Mouse (Mus musculus): ENCODE measurements around the gene Mycbpap. TPM values are rescaled to one million over a fixed set of nuclear protein-coding genes. Genes with fewer than 3 reads are reported as not detected.

Gene Mycbpap
- polyA plus RNA-seq, 1 experiment from 2014 or later, result 2.1 TPM

- DNase-seq (ENCODE audit: low spot score) (no peak), ATAC-seq (ENCODE audit: low FRiP score) (no peak)
- Histone ChIP-seq H3K9me3 (ENCODE audit: control insufficient read depth, low read length) (no peaks in the 10 kb centered on the region), H3K4me3 (ENCODE audit: low read depth, low read length) (no peak overlapping the region), H3K4me2 (replicated peaks; ENCODE audit: low read depth, low read length) (no peak overlapping the region), H3K36me3 (ENCODE audit: control insufficient read depth, insufficient read depth, low read length) (no peaks in the 10 kb centered on the region), H3K9ac (ENCODE audit: low read depth, low read length) (no peak overlapping the region), H3K4me1 (replicated peaks; ENCODE audit: control insufficient read depth, insufficient read depth, low read length) (no peaks in the 10 kb centered on the region), H3K27me3 (ENCODE audit: control insufficient read depth, insufficient read depth, low read length) (no peaks in the 10 kb centered on the region), H3K27ac (ENCODE audit: low read depth, low read length) (no peak overlapping the region)
- WGBS, result 83% methylated on average over 3 of the region's 3 CpGs
These were observed 36.7 kb upstream of the Mycbpap start for GRCm38 (mm10) chr11:94558226-94558625.

GRCm38 (mm10) chr11:94550442-94550744, 28.9 kb upstream of the Mycbpap start:
- no peaks in the 10 kb centered on the region for H3K9me3 ChIP-seq (ENCODE audit: control insufficient read depth, low read length)
- H3K4me3 ChIP-seq (ENCODE audit: low read depth, low read length), result no peak overlapping the region
- H3K27ac ChIP-seq (ENCODE audit: low read depth, low read length), result no peak overlapping the region
- no peak overlapping the region for H3K9ac ChIP-seq (ENCODE audit: low read depth, low read length)
- H3K4me2 ChIP-seq (replicated peaks; ENCODE audit: low read depth, low read length), result no peak overlapping the region
- H3K27me3 ChIP-seq (ENCODE audit: control insufficient read depth, insufficient read depth, low read length), result no peaks in the 10 kb centered on the region
- H3K36me3 ChIP-seq (ENCODE audit: control insufficient read depth, insufficient read depth, low read length), result no peaks in the 10 kb centered on the region
- 91% methylated on average over 5 of the region's 5 CpGs for WGBS
- ATAC-seq (ENCODE audit: low FRiP score) (no peak), DNase-seq (ENCODE audit: low spot score) (no peak)
- H3K4me1 ChIP-seq (replicated peaks; ENCODE audit: control insufficient read depth, insufficient read depth, low read length), result peaks cover 4% of the 10 kb centered on the region; the same call in 1 of the 2 replicates

DNA sequence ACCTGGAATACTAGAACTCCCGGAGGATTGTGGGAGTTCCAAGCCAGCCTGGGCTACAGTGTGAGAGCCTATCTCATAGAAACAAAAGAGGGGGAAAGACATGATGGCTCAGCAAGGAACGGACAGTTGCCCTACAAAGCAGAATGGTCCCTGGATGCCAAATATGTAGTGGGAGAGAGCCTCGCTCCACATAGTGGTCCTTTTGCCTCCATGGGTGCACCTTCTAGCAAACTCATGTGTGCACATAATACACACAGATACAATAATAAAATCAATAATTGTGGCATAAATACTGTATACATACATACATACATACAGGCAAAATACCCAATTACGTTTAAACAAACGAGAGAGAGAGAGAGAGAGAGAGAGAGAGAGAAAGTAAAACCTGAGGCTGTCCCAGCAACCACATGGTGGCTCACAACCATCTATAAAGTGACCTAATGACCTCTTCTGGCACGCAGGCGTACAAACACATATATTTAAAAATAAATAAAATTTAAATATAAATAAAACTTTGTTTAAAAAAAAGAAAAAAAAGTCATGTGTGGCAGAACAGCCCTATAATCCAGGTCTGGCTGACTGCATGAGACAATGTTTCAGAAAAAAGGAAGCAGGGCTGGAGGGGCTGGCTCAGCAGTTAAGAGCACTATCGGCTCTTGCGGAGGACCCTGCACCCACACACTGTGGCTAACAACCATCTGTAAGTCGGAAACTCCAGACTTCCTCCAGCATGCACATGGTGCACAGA, 28.3 kb upstream of the Mycbpap start:
- no peaks in the 10 kb centered on the region for H3K27me3 ChIP-seq (ENCODE audit: control insufficient read depth, insufficient read depth, low read length)
- H3K4me3 ChIP-seq (ENCODE audit: low read depth, low read length), result no peak overlapping the region
- peaks cover 4% of the 10 kb centered on the region; the same call in 1 of the 2 replicates for H3K4me1 ChIP-seq (replicated peaks; ENCODE audit: control insufficient read depth, insufficient read depth, low read length)
- no peak overlapping the region for H3K27ac ChIP-seq (ENCODE audit: low read depth, low read length)
- H3K9me3 ChIP-seq (ENCODE audit: control insufficient read depth, low read length), result no peaks in the 10 kb centered on the region
- no peaks in the 10 kb centered on the region for H3K36me3 ChIP-seq (ENCODE audit: control insufficient read depth, insufficient read depth, low read length)
- ATAC-seq (ENCODE audit: low FRiP score), result peak; percentile 2; the same call in 1 of the 2 replicates
- H3K9ac ChIP-seq (ENCODE audit: low read depth, low read length), result no peak overlapping the region
- no peak for DNase-seq (ENCODE audit: low spot score)
- H3K4me2 ChIP-seq (replicated peaks; ENCODE audit: low read depth, low read length), result no peak overlapping the region
- WGBS, result 75% methylated on average over 10 of the region's 10 CpGs

DNA sequence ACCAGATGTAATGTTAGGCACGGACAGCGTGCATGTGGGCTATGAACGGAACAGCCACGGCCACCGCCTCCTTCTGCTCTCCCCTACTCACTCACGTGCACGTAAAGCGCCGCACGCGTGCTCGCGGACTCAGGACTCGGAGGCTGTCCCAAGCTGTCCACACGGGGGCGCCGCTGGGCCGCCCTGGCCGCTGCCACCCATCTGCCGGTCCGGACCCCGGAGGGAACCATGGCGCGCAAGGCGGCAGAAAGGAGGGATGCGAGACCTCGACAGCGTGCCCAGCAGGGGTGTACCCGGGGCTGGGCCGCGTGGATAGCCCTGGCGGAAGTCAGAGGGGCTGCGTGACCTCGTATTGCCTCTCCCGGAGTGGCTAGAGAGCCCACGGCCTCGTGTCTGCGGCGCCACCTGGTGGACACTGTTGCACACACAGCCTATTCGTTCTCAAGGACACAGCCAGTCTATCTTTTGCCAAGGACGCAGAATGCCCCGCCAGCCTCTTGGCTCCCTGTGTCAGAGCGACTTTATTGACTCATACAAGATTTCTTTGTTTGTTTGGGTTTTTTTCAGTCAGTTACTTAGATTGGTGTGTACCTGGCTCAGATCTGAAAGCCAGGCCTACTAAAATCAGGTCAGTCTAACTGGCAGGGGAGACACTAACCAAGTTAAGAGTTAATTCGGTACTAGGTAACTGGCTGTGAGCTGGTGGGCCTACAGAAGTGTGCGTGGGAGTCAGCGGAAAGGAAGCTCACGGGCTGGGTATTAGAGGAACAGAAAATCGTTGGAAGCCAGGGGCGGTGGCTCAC, 27.5 kb upstream of the Mycbpap start, which contains the start of gene Rsad1:
Gene Rsad1, minus strand, starts transcription at position 368 of the 803 bp plus-strand sequence.
- H3K27ac ChIP-seq (ENCODE audit: low read depth, low read length), result peak within 1 kb of the TSS; percentile 58; the same call in 1 of the 2 replicates
- peaks cover 4% of the 10 kb centered on the region; the same call in 1 of the 2 replicates for H3K4me1 ChIP-seq (replicated peaks; ENCODE audit: control insufficient read depth, insufficient read depth, low read length)
- H3K9me3 ChIP-seq (ENCODE audit: control insufficient read depth, low read length), result no peaks in the 10 kb centered on the region
- peak within 1 kb of the TSS; percentile 77 for H3K9ac ChIP-seq (ENCODE audit: low read depth, low read length)
- DNase-seq (ENCODE audit: low spot score) (peak; percentile 96), ATAC-seq (ENCODE audit: low FRiP score) (peak; percentile 90)
- no peaks in the 10 kb centered on the region for H3K27me3 ChIP-seq (ENCODE audit: control insufficient read depth, insufficient read depth, low read length)
- peak within 1 kb of the TSS; percentile 55 for H3K4me3 ChIP-seq (ENCODE audit: low read depth, low read length)
- 4% methylated on average over 49 of the region's 49 CpGs for WGBS
- H3K36me3 ChIP-seq (ENCODE audit: control insufficient read depth, insufficient read depth, low read length), result no peaks in the 10 kb centered on the region
- peak within 1 kb of the TSS; percentile 65 for H3K4me2 ChIP-seq (replicated peaks; ENCODE audit: low read depth, low read length)

- peak overlapping the region; percentile 55 for H3K4me3 ChIP-seq (ENCODE audit: low read depth, low read length)
- H3K4me2 ChIP-seq (replicated peaks; ENCODE audit: low read depth, low read length), result peak overlapping the region; percentile 65
- 12% methylated on average over 24 of the region's 24 CpGs for WGBS
- peak; percentile 41; the same call in 1 of the 2 replicates for ATAC-seq (ENCODE audit: low FRiP score)
- no peaks in the 10 kb centered on the region for H3K9me3 ChIP-seq (ENCODE audit: control insufficient read depth, low read length)
- no peaks in the 10 kb centered on the region for H3K27me3 ChIP-seq (ENCODE audit: control insufficient read depth, insufficient read depth, low read length)
- peaks cover 4% of the 10 kb centered on the region; the same call in 1 of the 2 replicates for H3K4me1 ChIP-seq (replicated peaks; ENCODE audit: control insufficient read depth, insufficient read depth, low read length)
- H3K9ac ChIP-seq (ENCODE audit: low read depth, low read length), result peak overlapping the region; percentile 77
- H3K27ac ChIP-seq (ENCODE audit: low read depth, low read length), result no peak overlapping the region
- DNase-seq (ENCODE audit: low spot score), result no peak
- H3K36me3 ChIP-seq (ENCODE audit: control insufficient read depth, insufficient read depth, low read length), result no peaks in the 10 kb centered on the region
These were observed 26.7 kb upstream of the Mycbpap start for GRCm38 (mm10) chr11:94548041-94548784.

GRCm38 (mm10) chr11:94547271-94547670, 25.7 kb upstream of the Mycbpap start:
- Histone ChIP-seq H3K27me3 (ENCODE audit: control insufficient read depth, insufficient read depth, low read length) (no peaks in the 10 kb centered on the region), H3K4me2 (replicated peaks; ENCODE audit: low read depth, low read length) (no peak overlapping the region), H3K27ac (ENCODE audit: low read depth, low read length) (no peak overlapping the region; the same call in 1 of the 2 replicates), H3K36me3 (ENCODE audit: control insufficient read depth, insufficient read depth, low read length) (no peaks in the 10 kb centered on the region), H3K9me3 (ENCODE audit: control insufficient read depth, low read length) (no peaks in the 10 kb centered on the region), H3K4me3 (ENCODE audit: low read depth, low read length) (no peak overlapping the region), H3K4me1 (replicated peaks; ENCODE audit: control insufficient read depth, insufficient read depth, low read length) (peaks cover 4% of the 10 kb centered on the region; the same call in 1 of the 2 replicates), H3K9ac (ENCODE audit: low read depth, low read length) (no peak overlapping the region)
- ATAC-seq (ENCODE audit: low FRiP score), result no peak
- WGBS, result 88% methylated on average over 6 of the region's 6 CpGs
- no peak for DNase-seq (ENCODE audit: low spot score)

GRCm38 (mm10) chr11:94546381-94546780, 24.8 kb upstream of the Mycbpap start:
- ATAC-seq (ENCODE audit: low FRiP score) (no peak), DNase-seq (ENCODE audit: low spot score) (no peak)
- 100% methylated on average over 5 of the region's 5 CpGs for WGBS

DNA sequence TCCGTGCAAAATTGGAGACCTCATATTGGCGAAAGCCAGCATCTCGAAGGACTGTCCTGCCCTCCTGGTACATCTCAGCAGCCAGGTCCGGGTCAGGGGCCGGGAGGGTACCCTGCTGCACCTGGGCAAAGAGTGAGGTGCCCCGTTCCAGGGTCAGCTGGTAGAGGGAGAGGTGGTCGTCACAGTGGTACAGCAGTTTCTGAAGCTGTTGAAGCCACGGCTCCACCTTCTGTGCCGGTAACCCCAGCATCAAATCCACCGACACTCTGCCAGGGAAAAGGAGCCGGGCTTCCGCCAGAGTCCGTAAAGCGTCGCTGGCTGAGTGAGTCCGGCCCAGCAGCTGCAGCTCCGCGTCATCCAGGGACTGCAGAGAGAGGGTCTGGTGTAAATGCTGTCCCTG, 22.9 kb upstream of the Mycbpap start:
- WGBS, result 55% methylated on average over 18 of the region's 18 CpGs
- DNase-seq (ENCODE audit: low spot score), result peak; percentile 32
- Histone ChIP-seq H3K9me3 (ENCODE audit: control insufficient read depth, low read length) (no peaks in the 10 kb centered on the region), H3K27ac (ENCODE audit: low read depth, low read length) (no peak overlapping the region), H3K27me3 (ENCODE audit: control insufficient read depth, insufficient read depth, low read length) (no peaks in the 10 kb centered on the region), H3K4me3 (ENCODE audit: low read depth, low read length) (no peak overlapping the region), H3K4me1 (replicated peaks; ENCODE audit: control insufficient read depth, insufficient read depth, low read length) (peaks cover 4% of the 10 kb centered on the region; the same call in 1 of the 2 replicates), H3K4me2 (replicated peaks; ENCODE audit: low read depth, low read length) (peak overlapping the region; percentile 17), H3K9ac (ENCODE audit: low read depth, low read length) (no peak overlapping the region), H3K36me3 (ENCODE audit: control insufficient read depth, insufficient read depth, low read length) (no peaks in the 10 kb centered on the region)
- ATAC-seq (ENCODE audit: low FRiP score), result no peak

More at GRCm38 (mm10) chr11:94546381-94546780, 24.8 kb upstream of the Mycbpap start:
- Histone ChIP-seq H3K4me1 (replicated peaks; ENCODE audit: control insufficient read depth, insufficient read depth, low read length) (peaks cover 4% of the 10 kb centered on the region; the same call in 1 of the 2 replicates), H3K4me3 (ENCODE audit: low read depth, low read length) (no peak overlapping the region), H3K9ac (ENCODE audit: low read depth, low read length) (no peak overlapping the region), H3K36me3 (ENCODE audit: control insufficient read depth, insufficient read depth, low read length) (no peaks in the 10 kb centered on the region), H3K9me3 (ENCODE audit: control insufficient read depth, low read length) (no peaks in the 10 kb centered on the region), H3K4me2 (replicated peaks; ENCODE audit: low read depth, low read length) (no peak overlapping the region), H3K27me3 (ENCODE audit: control insufficient read depth, insufficient read depth, low read length) (no peaks in the 10 kb centered on the region), H3K27ac (ENCODE audit: low read depth, low read length) (no peak overlapping the region)

Measured in hindbrain, embryonic 11.5 days (tissue).